11 mouse cellular contexts compared by ENCODE assay signal in genomic region chr2:112210142-112210541, GRCm38 (mm10). TPM values are rescaled to one million over a fixed set of nuclear protein-coding genes. Genes with fewer than 3 reads are reported as not detected.
DNase-seq lines count a peak whose midpoint lies in the region.
"Had no signal": no experiment of that assay in that cellular context is flagged by ENCODE, and none has a peak within 500 bp of the region (broad histone marks: within the 10 kb centered on the region; RNA-seq: fewer than 3 reads in every experiment).

No protein-coding gene starts in this region.

- no peaks in the 10 kb centered on the region for H3K27me3 ChIP-seq in heart, embryonic 10.5 days (ENCODE audit: insufficient read depth, poor library complexity, severe bottlenecking)

- no peaks in the 10 kb centered on the region for H3K4me1 ChIP-seq in heart, embryonic 10.5 days

- intact Hi-C loops in heart, postnatal 25 days (cut with DNase I) = no loop called here

- no peak overlapping the region for H3K4me3 ChIP-seq in heart, embryonic 10.5 days

- 67% methylated on average over 6 of the region's 6 CpGs for WGBS in heart, embryonic 10.5 days

- H3K36me3 ChIP-seq in heart, embryonic 10.5 days = no peaks in the 10 kb centered on the region

- H3K9me3 ChIP-seq in heart, embryonic 10.5 days = no peaks in the 10 kb centered on the region

- no peak overlapping the region for H3K27ac ChIP-seq in heart, embryonic 10.5 days

- DNase-seq in heart, adult 18-20 months = peak; percentile 64 to 75
- DNase-seq in heart, embryonic 10.5 days (ENCODE audit: low spot score) = no peak
- peak; percentile 56 for DNase-seq in cerebellum, adult 9-10 months
- DNase-seq in heart, postnatal 25 days (ENCODE audit: low spot score) = peak; percentile 64
- DNase-seq in lung, adult 18-20 months = peak; percentile 33 to 39
- DNase-seq in right cerebral cortex, postnatal 4 days = peak; percentile 65
- no peak for DNase-seq in urinary bladder, postnatal 10 days (ENCODE audit: low spot score)
- no peak for DNase-seq in thymus, postnatal 25 days

RNA-seq across cellular contexts. Expression of gene Lpcat4, which starts 29.1 kb away (rescaled TPM):
- 1 to 10 TPM; 2.0 to 3.0 TPM for total RNA-seq in heart, adult 18-20 months (2021)
- 22.0 and 23.0 TPM in 2 replicates for polyA plus RNA-seq in heart, embryonic 10.5 days (2016; fragmentation: Nextera tagmentation; extraction: Ambion mirVana)
- total RNA-seq in heart, postnatal 25 days (2021) = 1 to 10 TPM; 2.6 to 3.3 TPM

RNA-seq across cellular contexts. Expression of gene Nutm1, which starts 48.9 kb away (rescaled TPM):
- total RNA-seq in heart, adult 18-20 months (2021) = not detected
- polyA plus RNA-seq in heart, embryonic 10.5 days (2016; fragmentation: Nextera tagmentation; extraction: Ambion mirVana) = 0.04 and 0.07 TPM in 2 replicates
- total RNA-seq in heart, postnatal 25 days (2021) = not detected
- total RNA-seq: liver, adult 2 months had no signal
- polyA plus RNA-seq: embryonic facial prominence, embryonic 11.5 days; liver, adult 2 months; stomach, embryonic 14.5 days had no signal

RNA-seq across cellular contexts. Expression of gene Nop10, which starts 51.6 kb away (rescaled TPM):
- total RNA-seq in heart, adult 18-20 months (2021) = 10 to 100 TPM; 50.8 to 66.0 TPM
- 188 and 206 TPM in 2 replicates for polyA plus RNA-seq in heart, embryonic 10.5 days (2016; fragmentation: Nextera tagmentation; extraction: Ambion mirVana)
- total RNA-seq in heart, postnatal 25 days (2021) = 10 to 100 TPM; 62.2 to 64.3 TPM

RNA-seq across cellular contexts. Expression of gene Slc12a6, which starts 55.5 kb away (rescaled TPM):
- total RNA-seq in heart, adult 18-20 months (2021) = 10 to 100 TPM; 26.5 to 31.5 TPM
- polyA plus RNA-seq in heart, embryonic 10.5 days (2016; fragmentation: Nextera tagmentation; extraction: Ambion mirVana) = 9.5 and 10.4 TPM in 2 replicates
- 10 to 100 TPM; 34.9 to 37.3 TPM for total RNA-seq in heart, postnatal 25 days (2021)

RNA-seq across cellular contexts. Expression of gene Gm21985, which starts 56.0 kb away (rescaled TPM):
- 1 to 10 TPM; 1.1 to 1.4 TPM for total RNA-seq in heart, adult 18-20 months (2021)
- not detected in 2 replicates for polyA plus RNA-seq in heart, embryonic 10.5 days (2016; fragmentation: Nextera tagmentation; extraction: Ambion mirVana)
- total RNA-seq in heart, postnatal 25 days (2021) = under 1 TPM; 0.55 to 0.59 TPM
- total RNA-seq: liver, adult 2 months had no signal
- polyA plus RNA-seq: embryonic facial prominence, embryonic 11.5 days; liver, adult 2 months; stomach, embryonic 14.5 days had no signal

Comparison
In these comparisons a context has a peak if more than half of its experiments do, and no peak if none do; other contexts are left out.
1. DNase-seq: peak in heart, adult 18-20 months (2 of 2), cerebellum, adult 9-10 months (single experiment), heart, postnatal 25 days (single experiment), lung, adult 18-20 months (2 of 2) and right cerebral cortex, postnatal 4 days (single experiment); none in heart, embryonic 10.5 days (single experiment), urinary bladder, postnatal 10 days (single experiment) and thymus, postnatal 25 days (single experiment).